Mouse (Mus musculus) lung, postnatal 36 days (tissue): Measurements from ENCODE around the gene Olfr1054.
"Not testable (repeated sequence)": the region's sequence is repeated elsewhere in the genome, so short reads cannot be mapped to it uniquely, and the experiment has no call there.

Experiments used
- DNase-seq: peaks from one replicate; pipeline ENCODE4 v3.0.0; 2022; ENCODE audit warnings: mixed read lengths

The Olfr1054 gene

DNA sequence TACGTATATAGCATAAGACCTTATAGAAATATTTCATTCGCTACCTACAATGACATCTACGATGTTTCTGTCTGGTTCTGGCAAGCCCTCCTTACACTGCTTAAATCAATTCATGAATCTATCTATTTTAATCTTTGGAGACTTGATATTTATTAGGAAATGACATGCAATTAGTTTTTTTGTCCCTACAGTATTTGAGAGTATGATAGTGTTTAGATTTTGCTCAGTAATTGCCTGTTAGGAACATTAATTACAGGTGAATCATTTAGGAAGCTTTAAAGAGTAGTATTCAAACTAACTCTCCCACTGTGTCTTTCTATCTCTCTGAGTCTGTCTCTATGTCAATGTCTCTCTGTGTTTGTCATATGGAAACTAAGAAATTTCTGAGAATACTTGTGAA, at the start of gene Olfr1054:
Gene Olfr1054, minus strand, starts transcription at position 101 of the 400 bp plus-strand sequence.
- no peak for DNase-seq

DNA sequence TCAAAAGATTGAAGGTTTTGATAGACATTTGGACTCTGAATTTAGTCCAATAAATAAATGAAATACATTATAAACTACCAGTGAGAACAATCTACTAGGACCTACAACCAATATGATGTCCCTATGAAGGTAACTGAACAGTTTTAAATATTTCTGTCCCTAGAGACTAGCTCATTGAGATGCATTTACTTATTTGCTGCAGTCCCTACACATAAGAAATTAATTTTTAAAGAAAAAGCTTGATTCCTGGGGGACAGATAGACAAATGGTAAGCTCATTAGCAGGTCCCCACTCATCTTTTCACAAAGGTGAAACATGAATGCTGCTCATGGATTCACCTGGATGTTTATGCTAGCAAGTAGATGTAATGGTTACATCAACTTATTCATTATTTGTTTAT, 43.1 kb upstream of the Olfr1054 start, which contains the start of gene Olfr1057:
Gene Olfr1057, minus strand, starts transcription at position 101 of the 400 bp plus-strand sequence.
- DNase-seq, result no peak

DNA sequence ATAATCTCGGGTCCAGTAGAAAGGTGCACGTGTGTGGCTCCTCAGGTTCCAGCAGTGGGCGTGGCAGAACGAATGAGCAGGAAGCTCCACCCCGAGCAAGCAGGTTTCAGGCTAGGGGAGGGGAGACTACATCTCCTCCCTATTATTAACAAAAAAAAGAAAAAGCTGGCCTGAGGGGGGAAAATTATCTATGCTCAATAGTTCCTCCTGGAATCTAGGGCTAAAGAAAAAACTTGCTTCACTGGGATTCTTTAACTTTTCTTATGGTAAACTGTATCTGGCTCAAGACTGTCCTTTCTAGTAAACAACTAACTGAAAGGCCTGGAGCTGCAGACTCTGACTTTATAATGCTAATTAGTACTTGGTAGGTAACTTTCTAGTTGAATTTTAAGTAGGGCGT, 31.1 kb upstream of the Olfr1054 start:
- DNase-seq, result not testable (repeated sequence)

DNA sequence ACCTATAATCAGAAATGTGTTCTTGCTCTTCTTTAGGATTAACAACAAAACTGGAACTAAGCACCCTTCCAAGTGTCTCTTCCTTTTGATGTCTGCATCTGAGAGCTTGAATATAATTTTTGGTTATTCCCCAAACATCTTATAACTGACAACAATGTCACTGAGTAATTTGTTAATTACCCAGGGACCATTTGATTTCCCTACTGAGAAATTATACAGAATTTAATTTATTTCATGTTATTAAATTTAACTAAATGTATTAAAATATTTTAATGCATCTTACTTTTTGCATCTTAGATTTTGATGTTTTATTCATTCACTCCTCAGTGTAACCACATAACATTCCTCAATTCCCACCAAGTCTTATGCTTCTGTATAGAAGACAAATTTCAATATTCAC, 27.1 kb upstream of the Olfr1054 start, which contains the start of gene Olfr1056:
Gene Olfr1056, minus strand, starts transcription at position 101 of the 400 bp plus-strand sequence.
- DNase-seq, result no peak

DNA sequence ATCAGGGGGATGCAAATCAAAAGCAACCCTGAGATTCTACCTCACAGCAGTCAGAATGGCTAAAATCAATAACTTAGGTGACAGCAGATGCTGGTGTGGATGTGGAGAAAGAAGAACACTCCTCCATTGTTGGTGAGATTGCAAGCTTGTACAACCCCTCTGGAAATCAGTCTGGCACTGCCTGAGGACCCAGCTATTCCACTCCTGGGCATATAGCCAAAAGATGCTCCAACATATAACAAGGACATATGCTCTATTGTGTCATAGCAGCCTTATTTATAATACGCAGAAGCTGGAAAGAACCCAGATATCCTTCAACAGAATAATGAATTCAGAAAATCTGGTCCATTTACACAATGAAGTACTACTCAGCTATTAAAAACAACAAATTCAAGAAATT, 16.5 kb upstream of the Olfr1054 start:
- not testable (repeated sequence) for DNase-seq

DNA sequence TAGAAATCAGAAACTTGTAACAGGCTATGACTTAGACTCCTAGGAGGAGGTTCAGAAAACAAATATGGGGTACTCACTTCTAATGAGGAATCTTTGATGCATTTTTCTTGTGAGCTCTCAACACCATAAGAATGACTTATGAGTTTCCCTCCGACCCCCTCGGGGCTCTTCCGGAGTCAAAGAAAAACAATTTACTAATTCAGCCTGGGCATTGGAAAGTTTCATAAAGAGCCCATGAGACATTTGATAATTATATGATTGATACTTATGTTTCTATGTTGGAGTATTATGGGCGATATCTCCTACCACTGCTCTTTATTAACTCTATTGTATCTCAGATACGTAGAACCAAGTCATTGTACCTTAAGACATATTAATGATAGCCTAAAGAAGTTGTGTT, 15.0 kb upstream of the Olfr1054 start, which contains the start of gene Olfr1055:
Gene Olfr1055, minus strand, starts transcription at position 101 of the 400 bp plus-strand sequence.
- no peak for DNase-seq

DNA sequence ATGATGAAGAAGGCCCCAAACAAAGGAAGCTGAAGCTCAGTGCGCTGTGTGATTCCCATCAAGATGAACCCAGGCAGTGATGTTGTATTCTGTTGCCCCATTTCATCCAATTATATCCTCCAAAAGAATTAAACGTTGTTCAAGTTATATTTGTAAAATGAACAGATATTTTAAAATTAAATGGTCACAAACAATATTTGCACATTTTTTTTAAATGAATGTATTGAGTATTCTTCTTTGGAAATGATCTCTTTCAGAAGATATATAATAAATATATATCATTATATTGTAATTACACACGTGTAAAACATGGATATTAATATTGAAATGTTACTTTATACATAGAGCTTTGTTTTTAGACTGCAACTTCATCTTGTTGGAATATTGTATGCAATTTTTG, 20.0 kb downstream of the Olfr1054 start, which contains the start of gene Olfr1053:
Gene Olfr1053, minus strand, starts transcription at position 101 of the 400 bp plus-strand sequence.
- no peak for DNase-seq

DNA sequence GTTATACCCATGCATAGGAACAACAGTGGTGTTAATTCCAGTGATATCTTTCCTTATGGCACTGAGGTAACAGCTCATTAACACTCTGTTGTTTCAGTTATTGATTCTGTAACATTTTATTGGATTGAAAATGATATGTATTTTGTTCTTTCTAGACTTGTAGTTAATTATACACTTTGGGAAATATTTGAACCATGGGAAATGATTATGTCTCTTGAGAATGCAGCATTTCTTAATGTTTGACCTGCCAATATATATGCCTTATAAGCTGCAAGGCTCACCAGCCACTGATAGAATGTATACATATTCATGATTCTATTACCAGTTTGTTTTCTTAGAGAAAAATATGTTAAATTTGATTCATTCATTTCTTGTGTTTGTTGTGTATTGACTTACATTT, 43.1 kb downstream of the Olfr1054 start, which contains the start of gene Olfr1052:
Gene Olfr1052, plus strand, starts transcription at position 301 of the 400 bp plus-strand sequence.
- DNase-seq, result no peak
